Mouse (Mus musculus): ENCODE measurements at regions not wholly inside any gene's neighbourhood (a gene's known extent, or its start where the extent isn't known, plus 50 kb on each side); places are given as distances from the start of the nearest gene placed in this dataset.

- H3K9me3 ChIP-seq (replicated peaks; ENCODE audit: low read length) = no peaks in the 10 kb centered on the region
- 38% methylated on average over 6 of the region's 6 CpGs for WGBS
- H3K36me3 ChIP-seq (ENCODE audit: insufficient read depth, low read length) = no peaks in the 10 kb centered on the region
- no peak overlapping the region for H3K4me2 ChIP-seq (ENCODE audit: low read length)
- H3K4me3 ChIP-seq (replicated peaks; ENCODE audit: low read depth, low read length) = no peak overlapping the region
- H3K9ac ChIP-seq (ENCODE audit: low read depth, low read length) = no peak overlapping the region
- H3K27me3 ChIP-seq (ENCODE audit: insufficient read depth, low read length) = no peaks in the 10 kb centered on the region
- H3K27ac ChIP-seq = no peak overlapping the region
- DNase-seq (ENCODE audit: low spot score) = peak; percentile 55
- TF ChIP-seq CTCF (IDR thresholded peaks at IDR 0.05; ENCODE audit: low read depth) = no peak
- no peak for ATAC-seq (replicated peaks; ENCODE audit: low FRiP score, low read depth)
- H3K4me1 ChIP-seq (replicated peaks; ENCODE audit: insufficient read depth, low read length) = no peaks in the 10 kb centered on the region
Measured at GRCm38 (mm10) chr13:11347787-11348501, 758.8 kb downstream of the Ryr2 start.

GRCm38 (mm10) chr13:11344500-11344899 is 762.2 kb downstream of the Ryr2 start:
- no peak overlapping the region for H3K9ac ChIP-seq (ENCODE audit: low read depth, low read length)
- H3K4me3 ChIP-seq (replicated peaks; ENCODE audit: low read depth, low read length) = no peak overlapping the region
- H3K27ac ChIP-seq = no peak overlapping the region
- no peaks in the 10 kb centered on the region for H3K9me3 ChIP-seq (replicated peaks; ENCODE audit: low read length)
- ATAC-seq (replicated peaks; ENCODE audit: low FRiP score, low read depth) (no peak), DNase-seq (ENCODE audit: low spot score) (no peak)
- no peaks in the 10 kb centered on the region for H3K27me3 ChIP-seq (ENCODE audit: insufficient read depth, low read length)
- no peak overlapping the region for H3K4me2 ChIP-seq (ENCODE audit: low read length)
- TF ChIP-seq CTCF (IDR thresholded peaks at IDR 0.05; ENCODE audit: low read depth) = no peak
- WGBS = 79% methylated on average over 2 of the region's 2 CpGs
- H3K4me1 ChIP-seq (replicated peaks; ENCODE audit: insufficient read depth, low read length) = no peaks in the 10 kb centered on the region
- no peaks in the 10 kb centered on the region for H3K36me3 ChIP-seq (ENCODE audit: insufficient read depth, low read length)

- Histone ChIP-seq H3K4me1 (replicated peaks; ENCODE audit: insufficient read depth, low read length) (no peaks in the 10 kb centered on the region), H3K27ac (no peak overlapping the region), H3K4me3 (replicated peaks; ENCODE audit: low read depth, low read length) (no peak overlapping the region), H3K9me3 (replicated peaks; ENCODE audit: low read length) (no peaks in the 10 kb centered on the region), H3K36me3 (ENCODE audit: insufficient read depth, low read length) (no peaks in the 10 kb centered on the region), H3K4me2 (ENCODE audit: low read length) (no peak overlapping the region), H3K27me3 (ENCODE audit: insufficient read depth, low read length) (no peaks in the 10 kb centered on the region; the same call in 1 of the 2 replicates), H3K9ac (ENCODE audit: low read depth, low read length) (no peak overlapping the region)
- 64% methylated on average over 9 of the region's 9 CpGs for WGBS
- DNase-seq (ENCODE audit: low spot score) (no peak), ATAC-seq (replicated peaks; ENCODE audit: low FRiP score, low read depth) (no peak)
- TF ChIP-seq CTCF (IDR thresholded peaks at IDR 0.05; ENCODE audit: low read depth) = no peak
Measured at GRCm38 (mm10) chr13:11338297-11338616, 768.5 kb downstream of the Ryr2 start.

GRCm38 (mm10) chr13:11337610-11338296 is 769.0 kb downstream of the Ryr2 start:
- ATAC-seq (replicated peaks; ENCODE audit: low FRiP score, low read depth) (no peak), DNase-seq (ENCODE audit: low spot score) (no peak)
- Histone ChIP-seq H3K4me1 (replicated peaks; ENCODE audit: insufficient read depth, low read length) (no peaks in the 10 kb centered on the region), H3K36me3 (ENCODE audit: insufficient read depth, low read length) (no peaks in the 10 kb centered on the region), H3K4me2 (ENCODE audit: low read length) (no peak overlapping the region), H3K27ac (no peak overlapping the region), H3K27me3 (ENCODE audit: insufficient read depth, low read length) (no peaks in the 10 kb centered on the region; the same call in 1 of the 2 replicates), H3K9ac (ENCODE audit: low read depth, low read length) (no peak overlapping the region), H3K9me3 (replicated peaks; ENCODE audit: low read length) (no peaks in the 10 kb centered on the region), H3K4me3 (replicated peaks; ENCODE audit: low read depth, low read length) (no peak overlapping the region)
- WGBS = 66% methylated on average over 4 of the region's 4 CpGs
- TF ChIP-seq CTCF (IDR thresholded peaks at IDR 0.05; ENCODE audit: low read depth) = no peak

- Histone ChIP-seq H3K4me2 (ENCODE audit: low read length) (no peak overlapping the region), H3K9me3 (replicated peaks; ENCODE audit: low read length) (no peaks in the 10 kb centered on the region), H3K4me1 (replicated peaks; ENCODE audit: insufficient read depth, low read length) (no peaks in the 10 kb centered on the region), H3K27me3 (ENCODE audit: insufficient read depth, low read length) (no peaks in the 10 kb centered on the region; the same call in 1 of the 2 replicates), H3K4me3 (replicated peaks; ENCODE audit: low read depth, low read length) (no peak overlapping the region), H3K9ac (ENCODE audit: low read depth, low read length) (no peak overlapping the region), H3K27ac (no peak overlapping the region), H3K36me3 (ENCODE audit: insufficient read depth, low read length) (no peaks in the 10 kb centered on the region)
- WGBS = 74% methylated on average over 3 of the region's 3 CpGs
- no peak for DNase-seq (ENCODE audit: low spot score)
- ATAC-seq (replicated peaks; ENCODE audit: low FRiP score, low read depth) = no peak
- TF ChIP-seq CTCF (IDR thresholded peaks at IDR 0.05; ENCODE audit: low read depth) = no peak
Measured at GRCm38 (mm10) chr13:11336958-11337357, 769.8 kb downstream of the Ryr2 start.

GRCm38 (mm10) chr13:11331991-11332390 is 774.8 kb downstream of the Ryr2 start:
- Histone ChIP-seq H3K4me2 (ENCODE audit: low read length) (no peak overlapping the region), H3K9ac (ENCODE audit: low read depth, low read length) (no peak overlapping the region), H3K27me3 (ENCODE audit: insufficient read depth, low read length) (no peaks in the 10 kb centered on the region), H3K4me3 (replicated peaks; ENCODE audit: low read depth, low read length) (no peak overlapping the region), H3K36me3 (ENCODE audit: insufficient read depth, low read length) (no peaks in the 10 kb centered on the region), H3K27ac (no peak overlapping the region), H3K9me3 (replicated peaks; ENCODE audit: low read length) (no peaks in the 10 kb centered on the region), H3K4me1 (replicated peaks; ENCODE audit: insufficient read depth, low read length) (no peaks in the 10 kb centered on the region)
- no peak for TF ChIP-seq CTCF (IDR thresholded peaks at IDR 0.05; ENCODE audit: low read depth)
- WGBS = 54% methylated on average over 4 of the region's 4 CpGs
- ATAC-seq (replicated peaks; ENCODE audit: low FRiP score, low read depth) (no peak), DNase-seq (ENCODE audit: low spot score) (peak; percentile 80)
